10 mouse cellular contexts compared by ENCODE assay signal in genomic region chr9:20986952-20987686, GRCm38 (mm10). TPM values are rescaled to one million over a fixed set of nuclear protein-coding genes. Genes with fewer than 3 reads are reported as not detected.
DNase-seq lines count a peak whose midpoint lies in the region; ATAC-seq and TF ChIP-seq lines count a peak whose summit lies in the region.
"Had no signal": no experiment of that assay in that cellular context is flagged by ENCODE, and none has a peak within 500 bp of the region (broad histone marks: within the 10 kb centered on the region; RNA-seq: fewer than 3 reads in every experiment).

No protein-coding gene starts in this region.

- TF ChIP-seq EP300 in lung, postnatal 0 days (IDR thresholded peaks at IDR 0.05), result no peak

- H3K4me3 ChIP-seq in heart, embryonic 12.5 days, result no peak overlapping the region
- H3K4me3 ChIP-seq in lung, postnatal 0 days (ENCODE audit: low read depth, low read length), result no peak overlapping the region
- no peak overlapping the region for H3K4me3 ChIP-seq in forebrain, embryonic 15.5 days
- H3K4me3 ChIP-seq in midbrain, embryonic 13.5 days (replicated peaks), result no peak overlapping the region

- TF ChIP-seq CTCF in lung, postnatal 0 days (IDR thresholded peaks at IDR 0.05), result no peak

- WGBS in heart, embryonic 12.5 days, result 59% methylated on average over 15 of the region's 15 CpGs
- WGBS in lung, postnatal 0 days, result 49% methylated on average over 15 of the region's 15 CpGs
- WGBS in forebrain, embryonic 15.5 days, result 60% methylated on average over 15 of the region's 15 CpGs
- 73% methylated on average over 15 of the region's 15 CpGs for WGBS in midbrain, embryonic 13.5 days

- H3K27me3 ChIP-seq in heart, embryonic 12.5 days (replicated peaks), result peaks cover 18% of the 10 kb centered on the region; the same call in 1 of the 2 replicates
- no peaks in the 10 kb centered on the region for H3K27me3 ChIP-seq in lung, postnatal 0 days (replicated peaks; ENCODE audit: insufficient read depth, low read length)
- H3K27me3 ChIP-seq in forebrain, embryonic 15.5 days, result no peaks in the 10 kb centered on the region; the same call in 1 of the 2 replicates
- peaks cover 7% of the 10 kb centered on the region; the same call in 1 of the 2 replicates for H3K27me3 ChIP-seq in midbrain, embryonic 13.5 days

- DNase-seq in heart, adult 11 months, result peak; percentile 98
- peak; percentile 85 for DNase-seq in lung, postnatal 0 days (ENCODE audit: low spot score)
- DNase-seq in lung, postnatal 36 days, result no peak
- peak; percentile 72 to 73 for DNase-seq in heart, postnatal 14 days
- peak; percentile 78 for DNase-seq in testis, postnatal 10 days (ENCODE audit: low spot score)

- H3K4me2 ChIP-seq in heart, embryonic 12.5 days, result no peak overlapping the region
- H3K4me2 ChIP-seq in lung, postnatal 0 days (replicated peaks; ENCODE audit: low read depth, low read length), result no peak overlapping the region
- no peak overlapping the region for H3K4me2 ChIP-seq in forebrain, embryonic 15.5 days (replicated peaks)
- H3K4me2 ChIP-seq in midbrain, embryonic 13.5 days (replicated peaks), result no peak overlapping the region
- H3K4me2 ChIP-seq: midbrain, embryonic 11.5 days had no signal

- no peaks in the 10 kb centered on the region for H3K36me3 ChIP-seq in heart, embryonic 12.5 days
- no peaks in the 10 kb centered on the region for H3K36me3 ChIP-seq in lung, postnatal 0 days (ENCODE audit: insufficient read depth, low read length)
- no peaks in the 10 kb centered on the region for H3K36me3 ChIP-seq in forebrain, embryonic 15.5 days
- no peaks in the 10 kb centered on the region for H3K36me3 ChIP-seq in midbrain, embryonic 13.5 days

- no peak overlapping the region for H3K27ac ChIP-seq in heart, embryonic 12.5 days (ENCODE audit: poor library complexity, severe bottlenecking)
- H3K27ac ChIP-seq in lung, postnatal 0 days (ENCODE audit: low read length), result peak overlapping the region; percentile 54; the same call in 1 of the 2 replicates
- H3K27ac ChIP-seq in forebrain, embryonic 15.5 days (replicated peaks), result no peak overlapping the region
- no peak overlapping the region for H3K27ac ChIP-seq in midbrain, embryonic 13.5 days
- H3K27ac ChIP-seq: hindbrain, postnatal 0 days had no signal

- no peak for ATAC-seq in heart, embryonic 12.5 days (ENCODE audit: insufficient number of reproducible peaks, low FRiP score)
- ATAC-seq in lung, postnatal 0 days, result peak; percentile 79
- ATAC-seq in forebrain, embryonic 15.5 days (replicated peaks), result no peak
- no peak for ATAC-seq in midbrain, embryonic 13.5 days
- ATAC-seq: hindbrain, postnatal 0 days had no signal

- intact Hi-C loops in heart, postnatal 14 days (cut with DNase I), result no loop called here

- no peak overlapping the region for H3K9ac ChIP-seq in heart, embryonic 12.5 days
- H3K9ac ChIP-seq in lung, postnatal 0 days (replicated peaks; ENCODE audit: low read depth), result no peak overlapping the region
- H3K9ac ChIP-seq in forebrain, embryonic 15.5 days (replicated peaks), result no peak overlapping the region
- no peak overlapping the region for H3K9ac ChIP-seq in midbrain, embryonic 13.5 days (replicated peaks)

- no peaks in the 10 kb centered on the region for H3K9me3 ChIP-seq in heart, embryonic 12.5 days (replicated peaks)
- H3K9me3 ChIP-seq in lung, postnatal 0 days (ENCODE audit: low read length), result no peaks in the 10 kb centered on the region
- H3K9me3 ChIP-seq in forebrain, embryonic 15.5 days, result no peaks in the 10 kb centered on the region
- no peaks in the 10 kb centered on the region for H3K9me3 ChIP-seq in midbrain, embryonic 13.5 days

- H3K4me1 ChIP-seq in heart, embryonic 12.5 days (replicated peaks), result peaks cover 14% of the 10 kb centered on the region
- peaks cover 10% of the 10 kb centered on the region; the same call in 1 of the 2 replicates for H3K4me1 ChIP-seq in lung, postnatal 0 days (ENCODE audit: insufficient read depth, low read depth, low read length)
- no peaks in the 10 kb centered on the region for H3K4me1 ChIP-seq in forebrain, embryonic 15.5 days
- H3K4me1 ChIP-seq in midbrain, embryonic 13.5 days (replicated peaks), result peaks cover 6% of the 10 kb centered on the region; the same call in 1 of the 2 replicates

RNA-seq across cellular contexts. Expression of gene S1pr2, which starts 10.5 kb away (rescaled TPM):
- 22.5 and 25.9 TPM in 2 replicates for polyA plus RNA-seq in heart, embryonic 12.5 days (2016; fragmentation: Nextera tagmentation; extraction: Ambion mirVana)
- 60.8 and 62.3 TPM in 2 replicates for polyA plus RNA-seq in lung, postnatal 0 days (2015; fragmentation: Nextera tagmentation; extraction: Ambion mirVana)
- total RNA-seq in heart, postnatal 14 days (2021), result 1 to 10 TPM; 5.4 to 6.9 TPM
- 6.9 and 7.5 TPM in 2 replicates for polyA plus RNA-seq in forebrain, embryonic 15.5 days (2015; fragmentation: Nextera tagmentation; extraction: Ambion mirVana)
- polyA plus RNA-seq in midbrain, embryonic 13.5 days (2015; fragmentation: Nextera tagmentation; extraction: Ambion mirVana), result 8.5 and 9.5 TPM in 2 replicates

RNA-seq across cellular contexts. Expression of gene Mrpl4, which starts 15.4 kb away (rescaled TPM):
- polyA plus RNA-seq in heart, embryonic 12.5 days (2016; fragmentation: Nextera tagmentation; extraction: Ambion mirVana), result 123 and 126 TPM in 2 replicates
- polyA plus RNA-seq in lung, postnatal 0 days (2015; fragmentation: Nextera tagmentation; extraction: Ambion mirVana), result 112 and 125 TPM in 2 replicates
- total RNA-seq in heart, postnatal 14 days (2021), result 100 to 1,000 TPM; 116 to 123 TPM
- 112 and 115 TPM in 2 replicates for polyA plus RNA-seq in forebrain, embryonic 15.5 days (2015; fragmentation: Nextera tagmentation; extraction: Ambion mirVana)
- 98.1 and 102 TPM in 2 replicates for polyA plus RNA-seq in midbrain, embryonic 13.5 days (2015; fragmentation: Nextera tagmentation; extraction: Ambion mirVana)

RNA-seq across cellular contexts. Expression of gene Dnmt1, which starts 27.4 kb away (rescaled TPM):
- polyA plus RNA-seq in heart, embryonic 12.5 days (2016; fragmentation: Nextera tagmentation; extraction: Ambion mirVana), result 86.6 and 86.8 TPM in 2 replicates
- polyA plus RNA-seq in lung, postnatal 0 days (2015; fragmentation: Nextera tagmentation; extraction: Ambion mirVana), result 14.5 and 15.5 TPM in 2 replicates
- total RNA-seq in heart, postnatal 14 days (2021), result 10 to 100 TPM; 13.6 to 18.7 TPM
- polyA plus RNA-seq in forebrain, embryonic 15.5 days (2015; fragmentation: Nextera tagmentation; extraction: Ambion mirVana), result 80.0 and 84.6 TPM in 2 replicates
- polyA plus RNA-seq in midbrain, embryonic 13.5 days (2015; fragmentation: Nextera tagmentation; extraction: Ambion mirVana), result 75.2 and 76.3 TPM in 2 replicates

RNA-seq across cellular contexts. Expression of gene Icam1, which starts 28.7 kb away (rescaled TPM):
- 8.9 and 9.3 TPM in 2 replicates for polyA plus RNA-seq in heart, embryonic 12.5 days (2016; fragmentation: Nextera tagmentation; extraction: Ambion mirVana)
- 236 and 352 TPM in 2 replicates for polyA plus RNA-seq in lung, postnatal 0 days (2015; fragmentation: Nextera tagmentation; extraction: Ambion mirVana)
- 10 to 100 TPM in 1 of 2 experiments, 1 to 10 TPM in 1; 8.5 to 10.1 TPM for total RNA-seq in heart, postnatal 14 days (2021)
- polyA plus RNA-seq in forebrain, embryonic 15.5 days (2015; fragmentation: Nextera tagmentation; extraction: Ambion mirVana), result 2.8 and 3.0 TPM in 2 replicates
- 2.9 and 3.9 TPM in 2 replicates for polyA plus RNA-seq in midbrain, embryonic 13.5 days (2015; fragmentation: Nextera tagmentation; extraction: Ambion mirVana)

RNA-seq across cellular contexts. Expression of gene Icam4, which starts 42.1 kb away (rescaled TPM):
- polyA plus RNA-seq in heart, embryonic 12.5 days (2016; fragmentation: Nextera tagmentation; extraction: Ambion mirVana), result 5.6 and 8.1 TPM in 2 replicates
- 3.3 and 3.8 TPM in 2 replicates for polyA plus RNA-seq in lung, postnatal 0 days (2015; fragmentation: Nextera tagmentation; extraction: Ambion mirVana)
- under 1 TPM; 0.37 to 0.38 TPM for total RNA-seq in heart, postnatal 14 days (2021)
- 0.25 TPM in 1 of 2 replicates, not detected in the other for polyA plus RNA-seq in forebrain, embryonic 15.5 days (2015; fragmentation: Nextera tagmentation; extraction: Ambion mirVana)
- 0.23 TPM in 2 replicates for polyA plus RNA-seq in midbrain, embryonic 13.5 days (2015; fragmentation: Nextera tagmentation; extraction: Ambion mirVana)
- total RNA-seq: hindbrain, postnatal 0 days had no signal
